ENCODE assay signal across 10 mouse cellular contexts in genomic region chr13:99237841-99238216, GRCm38 (mm10). TPM values are rescaled to one million over a fixed set of nuclear protein-coding genes. Genes with fewer than 3 reads are reported as not detected.
DNase-seq lines count a peak whose midpoint lies in the region; ATAC-seq and TF ChIP-seq lines count a peak whose summit lies in the region.
"Had no signal": no experiment of that assay in that cellular context is flagged by ENCODE, and none has a peak within 500 bp of the region (broad histone marks: within the 10 kb centered on the region; RNA-seq: fewer than 3 reads in every experiment).

No protein-coding gene starts in this region.

- H3K9ac ChIP-seq in embryonic facial prominence, embryonic 14.5 days (ENCODE audit: low read depth, low read length), result no peak overlapping the region
- no peak overlapping the region for H3K9ac ChIP-seq in heart, embryonic 15.5 days

- peaks cover 20% of the 10 kb centered on the region for H3K4me1 ChIP-seq in embryonic facial prominence, embryonic 14.5 days (ENCODE audit: control insufficient read depth, insufficient read depth, low read length)
- H3K4me1 ChIP-seq in heart, embryonic 15.5 days (replicated peaks), result peaks cover 54% of the 10 kb centered on the region

- H3K27ac ChIP-seq in layer of hippocampus, adult 2 months, result peak overlapping the region; percentile 83
- H3K27ac ChIP-seq in embryonic facial prominence, embryonic 14.5 days (replicated peaks; ENCODE audit: low read depth, low read length), result peak overlapping the region; percentile 70; the same call in 1 of the 2 replicates
- H3K27ac ChIP-seq in heart, embryonic 15.5 days, result peak overlapping the region; percentile 92

- no peak for TF ChIP-seq CTCF in layer of hippocampus, adult 2 months (conservative IDR thresholded peaks at IDR 0.05)

- no peaks in the 10 kb centered on the region for H3K9me3 ChIP-seq in embryonic facial prominence, embryonic 14.5 days (ENCODE audit: control insufficient read depth, low read length)
- no peaks in the 10 kb centered on the region for H3K9me3 ChIP-seq in heart, embryonic 15.5 days (replicated peaks)

- ATAC-seq in embryonic facial prominence, embryonic 14.5 days (ENCODE audit: low read depth), result no peak
- no peak for ATAC-seq in heart, embryonic 15.5 days (replicated peaks; ENCODE audit: insufficient number of reproducible peaks, insufficient read depth, low FRiP score, low read depth)
- ATAC-seq: inflammation-experienced regulatory T-cells, adult 6 months had no signal

- no peak for DNase-seq in layer of hippocampus, adult 2 months (ENCODE audit: low spot score in 2 of 2)
- DNase-seq in layer of hippocampus, postnatal 36 days, result no peak
- peak; percentile 59 for DNase-seq in embryonic facial prominence, embryonic 14.5 days (ENCODE audit: low spot score)
- DNase-seq in kidney, postnatal 4 days, result peak; percentile 55 to 71
- no peak for DNase-seq in ovary, postnatal 10 days (ENCODE audit: low spot score)
- DNase-seq in gastrocnemius, postnatal 25 days, result no peak
- DNase-seq: embryo, embryonic 11 days; midbrain, embryonic 14.5 days had no signal

- WGBS in embryonic facial prominence, embryonic 14.5 days, result 67% methylated on average over 1 of the region's 1 CpGs
- 37% methylated on average over 1 of the region's 1 CpGs for WGBS in heart, embryonic 15.5 days

- H3K4me3 ChIP-seq in layer of hippocampus, adult 2 months, result no peak overlapping the region
- H3K4me3 ChIP-seq in embryonic facial prominence, embryonic 14.5 days (ENCODE audit: low read depth, low read length), result no peak overlapping the region
- no peak overlapping the region for H3K4me3 ChIP-seq in heart, embryonic 15.5 days

- no peak overlapping the region for H3K4me2 ChIP-seq in embryonic facial prominence, embryonic 14.5 days (ENCODE audit: low read depth, low read length)
- no peak overlapping the region for H3K4me2 ChIP-seq in heart, embryonic 15.5 days

- no peaks in the 10 kb centered on the region for H3K36me3 ChIP-seq in embryonic facial prominence, embryonic 14.5 days (ENCODE audit: control insufficient read depth, insufficient read depth, low read length)
- no peaks in the 10 kb centered on the region for H3K36me3 ChIP-seq in heart, embryonic 15.5 days

- H3K27me3 ChIP-seq in embryonic facial prominence, embryonic 14.5 days (replicated peaks; ENCODE audit: control insufficient read depth, insufficient read depth, low read length), result no peaks in the 10 kb centered on the region
- no peaks in the 10 kb centered on the region for H3K27me3 ChIP-seq in heart, embryonic 15.5 days

RNA-seq across cellular contexts. Expression of gene Zfp366, which starts 53.2 kb away (rescaled TPM):
- 1 to 10 TPM; 2.5 to 4.9 TPM for total RNA-seq in layer of hippocampus, adult 2 months (2021)
- total RNA-seq in layer of hippocampus, postnatal 36 days (2021), result 1 to 10 TPM; 4.1 to 4.7 TPM
- 0.99 and 1.2 TPM in 2 replicates for polyA plus RNA-seq in embryonic facial prominence, embryonic 14.5 days (2014; fragmentation: Nextera tagmentation; extraction: Ambion mirVana)
- polyA plus RNA-seq in heart, embryonic 15.5 days (2015; fragmentation: Nextera tagmentation; extraction: Ambion mirVana), result 0.58 and 0.62 TPM in 2 replicates
- total RNA-seq in gastrocnemius, postnatal 25 days (2021), result 1 to 10 TPM; 3.4 to 3.9 TPM

Comparison
In these comparisons a context has a peak if more than half of its experiments do, and no peak if none do; other contexts are left out.
1. DNase-seq: peak in embryonic facial prominence, embryonic 14.5 days (single experiment) and kidney, postnatal 4 days (2 of 2); none in layer of hippocampus, adult 2 months (0 of 2), layer of hippocampus, postnatal 36 days (0 of 2), ovary, postnatal 10 days (single experiment) and gastrocnemius, postnatal 25 days (single experiment).
2. Peak in every context shown above with its lines, with median percentiles within 50 percentile points of each other: H3K27ac ChIP-seq.